Mouse (Mus musculus) heart, embryonic 13.5 days (tissue): ENCODE measurements around the gene Nf2. TPM values are rescaled to one million over a fixed set of nuclear protein-coding genes. Genes with fewer than 3 reads are reported as not detected.

Experiments used
- ATAC-seq: fragments of 200-750 bp; cut with Nextera tagmentation; 2 replicates; pipeline ENCODE4 v1.8.0; 2017; ENCODE audit warnings: moderate TSS enrichment; ENCODE audit not compliant: insufficient number of reproducible peaks, low FRiP score, low TSS enrichment; ENCODE audit errors: extremely low read depth
- H3K27ac ChIP-seq: fragments of 300-500 bp; sonication (generic); replicated peaks from 2 replicates; pipeline ENCODE4 v1.5.1; 2015; ENCODE audit warnings: moderate library complexity, mild to moderate bottlenecking, inconsistent platforms
- H3K27me3 ChIP-seq: fragments of 300-500 bp; sonication (generic); replicated peaks from 2 replicates; pipeline ENCODE4 v1.6.1; 2015; ENCODE audit warnings: mild to moderate bottlenecking, inconsistent platforms
- H3K36me3 ChIP-seq: fragments of 300-500 bp; sonication (generic); 2 replicates; pipeline ENCODE4 v1.6.1; 2015; ENCODE audit warnings: mild to moderate bottlenecking, inconsistent platforms
- H3K4me1 ChIP-seq: fragments of 300-500 bp; sonication (generic); 2 replicates; pipeline ENCODE4 v1.6.1; 2015; ENCODE audit warnings: inconsistent platforms
- H3K4me2 ChIP-seq: fragments of 300-500 bp; sonication (generic); 2 replicates; pipeline ENCODE4 v1.6.1; 2015; ENCODE audit warnings: inconsistent platforms, mild to moderate bottlenecking, moderate library complexity
- H3K4me3 ChIP-seq: fragments of 300-500 bp; sonication (generic); 2 replicates; pipeline ENCODE4 v1.5.1; 2015; ENCODE audit warnings: moderate library complexity, mild to moderate bottlenecking, inconsistent platforms
- H3K9ac ChIP-seq: fragments of 300-500 bp; sonication (generic); 2 replicates; pipeline ENCODE4 v1.6.1; 2015; ENCODE audit warnings: inconsistent platforms, mild to moderate bottlenecking, moderate library complexity
- H3K9me3 ChIP-seq: fragments of 300-500 bp; sonication (generic); 2 replicates; pipeline ENCODE4 v1.6.1; 2016; ENCODE audit warnings: inconsistent platforms
- WGBS: fragments of 180-500 bp; shearing (Covaris S2); methylation state at CpG from one replicate; pipeline ENCODE4 v1.1.7; 2015; ENCODE audit warnings: mixed read lengths; 5-methylcytosine and 5-hydroxymethylcytosine counted together
- microRNA-seq: library from miRNA; unstranded; fragments of <30 nt; microRNA quantifications from one replicate; pipeline ENCODE4, GENCODE M21; 2016
- polyA plus RNA-seq: library from polyadenylated mRNA; unstranded; fragments of >200 nt; fragmentation: Nextera tagmentation; extraction: Ambion mirVana; gene quantifications from 2 replicates; pipeline ENCODE4 v1.2.1, GENCODE M21; 2015

Nf2 gene
- polyA plus RNA-seq, 1 experiment from 2014 or later: 37.3 TPM

- H3K4me2 ChIP-seq: no peak overlapping the region
- peaks cover 18% of the 10 kb centered on the region for H3K4me1 ChIP-seq
- peaks cover 26% of the 10 kb centered on the region for H3K36me3 ChIP-seq
- H3K9me3 ChIP-seq: no peaks in the 10 kb centered on the region
- no peak overlapping the region for H3K27ac ChIP-seq
- H3K9ac ChIP-seq: no peak overlapping the region
- no peak for ATAC-seq
- WGBS: 73% methylated on average over 11 of the region's 11 CpGs
- no peaks in the 10 kb centered on the region for H3K27me3 ChIP-seq
- no peak overlapping the region for H3K4me3 ChIP-seq
Measured at GRCm38 (mm10) chr11:4720393-4720792, 128.9 kb downstream of the Nf2 start.

- 89% methylated on average over 9 of the region's 9 CpGs for WGBS
- Histone ChIP-seq H3K9ac (no peak overlapping the region), H3K36me3 (peaks cover 22% of the 10 kb centered on the region), H3K4me1 (peaks cover 18% of the 10 kb centered on the region), H3K4me3 (no peak overlapping the region), H3K4me2 (no peak overlapping the region), H3K9me3 (no peaks in the 10 kb centered on the region), H3K27ac (no peak overlapping the region), H3K27me3 (no peaks in the 10 kb centered on the region)
- no peak for ATAC-seq
Measured at GRCm38 (mm10) chr11:4719961-4720360, 129.4 kb downstream of the Nf2 start.

GRCm38 (mm10) chr11:4718548-4718947 lies 130.8 kb downstream of the Nf2 start:
- no peak overlapping the region for H3K4me2 ChIP-seq
- H3K36me3 ChIP-seq: peaks cover 12% of the 10 kb centered on the region
- WGBS: 48% methylated on average over 5 of the region's 5 CpGs
- no peak overlapping the region for H3K4me3 ChIP-seq
- H3K9me3 ChIP-seq: no peaks in the 10 kb centered on the region
- no peak overlapping the region for H3K9ac ChIP-seq
- H3K27me3 ChIP-seq: no peaks in the 10 kb centered on the region
- peaks cover 18% of the 10 kb centered on the region for H3K4me1 ChIP-seq
- H3K27ac ChIP-seq: no peak overlapping the region; the same call in 1 of the 2 replicates
- ATAC-seq: no peak

- WGBS: 81% methylated on average over 5 of the region's 5 CpGs
- Histone ChIP-seq H3K9me3 (no peaks in the 10 kb centered on the region), H3K4me2 (no peak overlapping the region), H3K27me3 (no peaks in the 10 kb centered on the region), H3K27ac (no peak overlapping the region), H3K4me1 (peaks cover 18% of the 10 kb centered on the region), H3K9ac (no peak overlapping the region), H3K4me3 (no peak overlapping the region), H3K36me3 (no peaks in the 10 kb centered on the region)
- no peak for ATAC-seq
Measured at GRCm38 (mm10) chr11:4716530-4717236, 132.7 kb downstream of the Nf2 start.

Small RNAs within 50 kb of the gene (microRNA-seq; reads per million reads assigned to microRNA genes)
- gene Mir6918: not detected

Other genes with a start within 250 kb of the Nf2 start
- not detected in 2 replicates for gene Gm11032, start 229.5 kb downstream of the Nf2 start, polyA plus RNA-seq
- 21.6 and 22.3 TPM in 2 replicates for gene Ascc2, start 211.8 kb downstream of the Nf2 start, polyA plus RNA-seq
- 1,777 and 1,970 TPM in 2 replicates for gene Uqcr10, start 145.2 kb downstream of the Nf2 start, polyA plus RNA-seq
- gene Zmat5, start 144.9 kb downstream of the Nf2 start, polyA plus RNA-seq: 51.2 and 57.4 TPM in 2 replicates
- 0.09 TPM in 1 of 2 replicates, not detected in the other for gene Cabp7, start 102.8 kb downstream of the Nf2 start, polyA plus RNA-seq
- 31.4 and 35.6 TPM in 2 replicates for gene Nipsnap1, start 24.4 kb upstream of the Nf2 start, polyA plus RNA-seq
- 23.3 and 24.4 TPM in 2 replicates for gene Thoc5, start 45.8 kb upstream of the Nf2 start, polyA plus RNA-seq
- gene Nefh, start 98.5 kb upstream of the Nf2 start, polyA plus RNA-seq: 0.39 and 0.50 TPM in 2 replicates
- gene Ap1b1, start 137.3 kb upstream of the Nf2 start, polyA plus RNA-seq: 41.2 and 42.6 TPM in 2 replicates
- gene Rasl10a, start 208.6 kb upstream of the Nf2 start, polyA plus RNA-seq: 0.59 and 0.70 TPM in 2 replicates
- 21.0 TPM in 2 replicates for gene Gas2l1, start 215.8 kb upstream of the Nf2 start, polyA plus RNA-seq
- gene Rhbdd3, start 249.4 kb upstream of the Nf2 start, polyA plus RNA-seq: 28.2 and 34.3 TPM in 2 replicates
- gene Ewsr1, start 249.7 kb upstream of the Nf2 start, polyA plus RNA-seq: 435 and 450 TPM in 2 replicates